Mouse (Mus musculus) adrenal gland, postnatal 14 days (tissue): ENCODE measurements around the gene Arglu1. TPM values are rescaled to one million over a fixed set of nuclear protein-coding genes. Genes with fewer than 3 reads are reported as not detected.

Experiments used
- DNase-seq: peaks from one replicate; pipeline ENCODE4 v3.0.0; 2021; ENCODE audit warnings: mixed read lengths
- microRNA-seq, 2 experiments: library from miRNA; unstranded; fragments of <30 nt; microRNA quantifications; one replicate each; pipeline ENCODE4 v1.2.0; 2021
- total RNA-seq: library from RNA; stranded (reverse); gene quantifications from 2 replicates; pipeline ENCODE4 v1.2.3, GENCODE M21; 2021

Gene Arglu1
- total RNA-seq, 1 experiment from 2014 or later = 76.4 TPM

GRCm38 (mm10) chr8:8621236-8621917, 68.9 kb downstream of the Arglu1 start:
- DNase-seq = no peak

GRCm38 (mm10) chr8:8620536-8620935, 69.8 kb downstream of the Arglu1 start:
- DNase-seq = no peak

- DNase-seq = no peak
Measured at GRCm38 (mm10) chr8:8619221-8620194, 70.8 kb downstream of the Arglu1 start.

Small RNA genes lying within 50 kb of the gene (microRNA-seq; reads per million reads assigned to microRNA genes)
- 0.76 to 1.7 reads per million in 2 experiments for gene Mir7654

Other genes with a start within 250 kb of the Arglu1 start
- 31.5 and 31.6 TPM in 2 replicates for gene Efnb2, start 29.3 kb downstream of the Arglu1 start, total RNA-seq